Mouse (Mus musculus) forebrain, embryonic 10.5 days (tissue): ENCODE results near the gene Mxd4. TPM values are rescaled to one million over a fixed set of nuclear protein-coding genes. Genes with fewer than 3 reads are reported as not detected.

Source experiments
- DNase-seq: peaks from one replicate; pipeline ENCODE4 v3.0.0-alpha.2; 2017; ENCODE audit warnings: low spot score; ENCODE audit errors: extremely low spot score
- H3K27ac ChIP-seq: fragments of 300-500 bp; sonication (generic); 2 replicates; pipeline ENCODE4 v1.5.1; 2016; ENCODE audit warnings: mild to moderate bottlenecking
- H3K27me3 ChIP-seq: fragments of 300-500 bp; sonication (generic); 2 replicates; pipeline ENCODE4 v1.6.1; 2016; ENCODE audit warnings: mild to moderate bottlenecking; ENCODE audit not compliant: poor library complexity, severe bottlenecking
- H3K36me3 ChIP-seq: fragments of 300-500 bp; sonication (generic); replicated peaks from 2 replicates; pipeline ENCODE4 v1.6.1; 2016; ENCODE audit warnings: mild to moderate bottlenecking, moderate library complexity
- H3K4me1 ChIP-seq: fragments of 300-500 bp; sonication (generic); 2 replicates; pipeline ENCODE4 v1.6.1; 2016
- H3K4me3 ChIP-seq: fragments of 300-500 bp; sonication (generic); 2 replicates; pipeline ENCODE4 v1.5.1; 2016; ENCODE audit warnings: mild to moderate bottlenecking, moderate library complexity
- H3K9me3 ChIP-seq: fragments of 300-500 bp; sonication (generic); 2 replicates; pipeline ENCODE4 v1.6.1; 2016; ENCODE audit warnings: mild to moderate bottlenecking, moderate library complexity
- WGBS: fragments of 180-500 bp; shearing (Covaris S2); methylation state at CpG from one replicate; pipeline ENCODE4 v1.1.7; 2016; 5-methylcytosine and 5-hydroxymethylcytosine counted together
- polyA plus RNA-seq: library from polyadenylated mRNA; unstranded; fragments of >200 nt; fragmentation: Nextera tagmentation; extraction: Ambion mirVana; gene quantifications from 2 replicates; pipeline ENCODE4 v1.2.1, GENCODE M21; 2016

Mxd4 gene
- polyA plus RNA-seq, 1 experiment from 2014 or later = 11.1 TPM

DNA sequence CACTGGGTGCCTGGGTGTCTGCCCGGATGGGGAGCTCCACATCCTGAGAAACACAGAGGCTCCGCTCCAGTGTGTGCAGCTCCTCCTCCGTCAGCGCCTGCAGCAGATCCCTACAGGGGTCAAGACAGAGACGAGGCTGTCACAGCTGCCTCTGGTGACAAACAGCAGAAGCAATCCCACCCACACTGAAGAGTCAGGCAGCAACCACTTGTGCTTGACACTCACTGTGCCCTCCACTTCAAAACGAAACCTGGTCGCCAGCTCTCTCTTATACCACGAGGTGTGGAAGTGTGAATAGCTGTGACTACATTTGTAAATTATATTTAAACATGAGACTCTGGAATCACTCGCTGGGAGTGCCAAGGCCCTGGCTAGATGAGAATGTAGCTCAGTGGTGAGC, 30.2 kb upstream of the Mxd4 start:
- whole genome bisulfite sequencing = 75% methylated on average over 9 of the region's 9 CpGs

DNA sequence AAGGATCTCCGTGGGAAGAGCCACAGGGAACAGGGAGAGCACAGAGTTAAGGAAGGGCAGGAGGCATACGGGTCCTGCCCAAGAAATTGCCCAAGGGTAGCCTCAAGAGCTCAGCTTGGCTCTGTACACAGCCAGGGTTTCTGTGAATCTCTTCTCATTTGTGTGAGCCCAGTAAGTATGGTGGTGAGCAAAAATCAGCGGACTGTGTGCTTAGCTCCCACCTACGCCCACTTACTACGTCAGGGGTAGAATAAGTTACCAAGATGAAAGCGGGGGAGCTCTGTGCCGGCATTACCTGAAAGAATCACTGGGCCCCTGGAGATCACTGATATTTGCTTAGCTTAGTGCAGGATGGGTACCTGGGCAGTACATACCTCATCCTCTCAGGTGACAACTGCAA, 28.5 kb upstream of the Mxd4 start:
- no peaks in the 10 kb centered on the region for H3K36me3 ChIP-seq
- no peaks in the 10 kb centered on the region for H3K27me3 ChIP-seq
- WGBS = 87% methylated on average over 7 of the region's 7 CpGs
- no peak overlapping the region for H3K4me3 ChIP-seq
- no peak for DNase-seq
- peaks cover 3% of the 10 kb centered on the region; the same call in 1 of the 2 replicates for H3K4me1 ChIP-seq
- H3K9me3 ChIP-seq = no peaks in the 10 kb centered on the region
- H3K27ac ChIP-seq = no peak overlapping the region

More for the DNA sequence above, 30.2 kb upstream of the Mxd4 start:
- DNase-seq = no peak
- Histone ChIP-seq H3K9me3 (no peaks in the 10 kb centered on the region), H3K27ac (no peak overlapping the region), H3K4me1 (peaks cover 3% of the 10 kb centered on the region; the same call in 1 of the 2 replicates), H3K4me3 (no peak overlapping the region), H3K27me3 (no peaks in the 10 kb centered on the region), H3K36me3 (no peaks in the 10 kb centered on the region)

- Histone ChIP-seq H3K9me3 (no peaks in the 10 kb centered on the region), H3K4me1 (no peaks in the 10 kb centered on the region; the same call in 1 of the 2 replicates), H3K36me3 (no peaks in the 10 kb centered on the region), H3K27ac (no peak overlapping the region), H3K4me3 (no peak overlapping the region), H3K27me3 (no peaks in the 10 kb centered on the region)
- 89% methylated on average over 8 of the region's 8 CpGs for WGBS
- no peak for DNase-seq
Measured at GRCm38 (mm10) chr5:34213659-34214058, 26.1 kb upstream of the Mxd4 start.

DNA sequence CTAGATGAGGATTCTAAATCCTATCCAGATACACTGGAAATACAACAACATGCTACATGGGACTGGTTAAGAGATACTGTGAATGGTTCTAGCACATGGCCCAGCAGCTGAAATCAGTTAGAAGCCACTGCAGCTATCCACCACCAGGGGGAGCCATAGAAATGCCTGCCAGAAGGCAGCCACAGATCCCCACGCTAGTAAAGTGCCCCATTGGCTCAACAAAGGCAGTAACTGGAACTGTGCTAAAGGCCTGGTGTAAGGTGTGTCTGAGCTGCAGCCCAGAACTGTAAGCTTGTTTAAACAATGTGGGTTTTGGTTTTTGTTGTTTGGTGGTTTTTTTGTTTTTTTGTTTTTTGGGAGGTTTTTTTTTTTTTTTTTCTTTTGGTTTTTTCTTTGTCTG, 22.8 kb upstream of the Mxd4 start:
- Histone ChIP-seq H3K4me3 (no peak overlapping the region), H3K36me3 (no peaks in the 10 kb centered on the region), H3K27ac (no peak overlapping the region), H3K27me3 (no peaks in the 10 kb centered on the region), H3K4me1 (0 out of 2 replicates have a peak, but pooled peaks cover 6% of the 10 kb centered on the region), H3K9me3 (no peaks in the 10 kb centered on the region)
- WGBS = 0% methylated on average over 1 of the region's 1 CpGs
- DNase-seq = peak; percentile 80

DNA sequence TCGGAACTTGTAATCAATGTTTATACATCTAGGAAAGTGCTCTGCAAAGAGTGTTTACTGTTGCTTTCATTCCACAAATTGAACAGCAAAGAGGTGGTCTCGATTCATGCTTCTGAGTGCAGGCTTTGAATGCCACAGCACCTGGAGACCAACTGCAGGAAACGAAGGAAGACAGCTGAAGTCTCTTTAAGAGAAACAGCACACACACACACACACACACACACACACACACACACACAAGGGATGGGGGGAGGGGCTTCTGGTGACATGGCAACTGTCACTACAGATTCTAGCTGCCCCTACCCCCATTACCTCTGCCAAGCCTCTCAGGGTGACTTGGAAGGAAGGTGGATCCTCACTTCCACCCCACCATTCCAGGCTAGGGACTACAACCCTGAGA, 20.0 kb upstream of the Mxd4 start:
- no peaks in the 10 kb centered on the region for H3K9me3 ChIP-seq
- no peak overlapping the region for H3K4me3 ChIP-seq
- H3K36me3 ChIP-seq = no peaks in the 10 kb centered on the region
- H3K27ac ChIP-seq = no peak overlapping the region
- H3K27me3 ChIP-seq = no peaks in the 10 kb centered on the region
- no peak for DNase-seq
- 57% methylated on average over 3 of the region's 3 CpGs for WGBS
- H3K4me1 ChIP-seq = 0 out of 2 replicates have a peak, but pooled peaks cover 6% of the 10 kb centered on the region

DNA sequence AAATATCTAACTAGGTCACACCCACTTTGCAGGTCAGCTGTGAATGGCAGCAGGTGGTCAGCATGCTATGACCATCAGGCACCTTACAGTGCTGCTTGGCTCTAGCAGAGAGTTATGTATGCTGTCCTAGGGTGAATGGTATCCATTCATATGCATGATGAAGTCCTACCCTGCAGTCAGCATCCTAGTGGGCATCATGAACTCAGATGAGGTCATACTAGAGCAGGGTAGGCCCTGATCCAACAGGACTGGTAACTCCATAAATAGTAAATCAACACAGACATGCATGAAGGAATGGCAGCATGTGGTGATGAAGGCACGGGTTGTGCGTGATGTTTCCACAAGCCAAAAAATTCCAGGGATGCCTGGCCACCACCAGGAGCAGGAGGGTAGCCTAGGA, 18.3 kb upstream of the Mxd4 start:
- no peak overlapping the region for H3K27ac ChIP-seq
- H3K36me3 ChIP-seq = no peaks in the 10 kb centered on the region
- 81% methylated on average over 2 of the region's 2 CpGs for WGBS
- H3K4me1 ChIP-seq = 0 out of 2 replicates have a peak, but pooled peaks cover 6% of the 10 kb centered on the region
- no peak overlapping the region for H3K4me3 ChIP-seq
- no peak for DNase-seq
- no peaks in the 10 kb centered on the region for H3K27me3 ChIP-seq
- no peaks in the 10 kb centered on the region for H3K9me3 ChIP-seq

- Histone ChIP-seq H3K27ac (no peak overlapping the region), H3K4me3 (no peak overlapping the region), H3K9me3 (no peaks in the 10 kb centered on the region), H3K4me1 (0 out of 2 replicates have a peak, but pooled peaks cover 6% of the 10 kb centered on the region), H3K36me3 (no peaks in the 10 kb centered on the region), H3K27me3 (no peaks in the 10 kb centered on the region)
- WGBS = 79% methylated on average over 2 of the region's 2 CpGs
- no peak for DNase-seq
Measured at GRCm38 (mm10) chr5:34204911-34205310, 17.4 kb upstream of the Mxd4 start.

GRCm38 (mm10) chr5:34202006-34202405, 14.5 kb upstream of the Mxd4 start:
- Histone ChIP-seq H3K9me3 (no peaks in the 10 kb centered on the region), H3K27ac (no peak overlapping the region), H3K4me1 (no peaks in the 10 kb centered on the region), H3K36me3 (no peaks in the 10 kb centered on the region), H3K27me3 (no peaks in the 10 kb centered on the region), H3K4me3 (no peak overlapping the region)
- 90% methylated on average over 4 of the region's 4 CpGs for WGBS
- no peak for DNase-seq

- Histone ChIP-seq H3K36me3 (no peaks in the 10 kb centered on the region), H3K27ac (no peak overlapping the region), H3K4me1 (no peaks in the 10 kb centered on the region), H3K4me3 (no peak overlapping the region), H3K27me3 (no peaks in the 10 kb centered on the region), H3K9me3 (no peaks in the 10 kb centered on the region)
- 73% methylated on average over 2 of the region's 2 CpGs for WGBS
- DNase-seq = no peak
Measured at GRCm38 (mm10) chr5:34201396-34201795, 13.9 kb upstream of the Mxd4 start.

DNA sequence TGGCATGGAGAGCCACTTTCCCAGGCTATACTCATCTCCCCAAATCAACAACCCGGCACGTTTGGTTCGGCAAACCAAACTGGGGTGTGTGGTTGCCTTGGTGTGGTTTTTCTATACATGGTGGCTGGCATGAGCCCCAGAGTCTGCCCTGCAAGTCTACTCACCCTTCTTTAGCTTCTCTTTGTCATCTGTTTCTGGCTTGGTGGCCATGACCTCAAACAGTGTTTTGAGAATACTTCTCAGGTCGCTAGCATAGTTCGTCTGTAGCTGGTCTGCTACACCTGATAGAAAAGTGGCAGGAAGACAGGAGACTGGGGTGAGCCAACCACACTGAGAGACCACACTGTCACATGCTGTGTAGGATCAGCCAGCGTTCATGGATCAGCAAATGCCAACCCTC, 11.1 kb upstream of the Mxd4 start:
- no peak for DNase-seq

GRCm38 (mm10) chr5:34197243-34197642, 9.7 kb upstream of the Mxd4 start:
- WGBS = 81% methylated on average over 4 of the region's 4 CpGs
- Histone ChIP-seq H3K36me3 (no peaks in the 10 kb centered on the region), H3K4me1 (no peaks in the 10 kb centered on the region), H3K9me3 (no peaks in the 10 kb centered on the region), H3K4me3 (no peak overlapping the region), H3K27me3 (no peaks in the 10 kb centered on the region), H3K27ac (no peak overlapping the region)
- no peak for DNase-seq

More for the DNA sequence above, 11.1 kb upstream of the Mxd4 start:
- Histone ChIP-seq H3K9me3 (no peaks in the 10 kb centered on the region), H3K27ac (no peak overlapping the region), H3K4me3 (no peak overlapping the region), H3K36me3 (no peaks in the 10 kb centered on the region), H3K4me1 (no peaks in the 10 kb centered on the region), H3K27me3 (no peaks in the 10 kb centered on the region)
- WGBS = 86% methylated on average over 6 of the region's 6 CpGs

DNA sequence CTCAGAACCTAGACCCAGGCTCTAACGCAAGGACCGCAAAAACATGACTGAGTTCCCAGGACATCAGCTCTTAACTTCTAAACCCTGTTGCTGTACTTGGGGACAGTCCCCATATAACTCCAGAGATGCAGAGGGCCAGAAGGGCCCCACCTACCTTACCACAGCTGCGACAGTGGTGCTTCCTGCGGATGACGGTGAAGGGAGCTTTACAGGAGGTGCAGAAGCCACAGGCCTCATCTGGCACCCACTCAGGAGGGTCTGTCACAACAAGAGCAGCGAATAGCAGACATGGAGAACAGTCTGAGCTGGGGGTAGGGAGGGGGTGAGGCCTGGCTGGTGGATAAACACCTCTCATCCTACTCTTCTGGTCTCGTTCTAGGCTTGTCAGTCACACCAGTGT, 8.9 kb upstream of the Mxd4 start:
- Histone ChIP-seq H3K27me3 (no peaks in the 10 kb centered on the region), H3K27ac (no peak overlapping the region), H3K9me3 (no peaks in the 10 kb centered on the region), H3K4me1 (no peaks in the 10 kb centered on the region), H3K4me3 (no peak overlapping the region), H3K36me3 (no peaks in the 10 kb centered on the region)
- WGBS = 89% methylated on average over 7 of the region's 7 CpGs
- DNase-seq = no peak

GRCm38 (mm10) chr5:34195786-34196185, 8.3 kb upstream of the Mxd4 start:
- Histone ChIP-seq H3K27me3 (no peaks in the 10 kb centered on the region), H3K4me1 (no peaks in the 10 kb centered on the region), H3K4me3 (no peak overlapping the region), H3K36me3 (no peaks in the 10 kb centered on the region), H3K9me3 (no peaks in the 10 kb centered on the region), H3K27ac (no peak overlapping the region)
- no peak for DNase-seq
- WGBS = 89% methylated on average over 12 of the region's 12 CpGs
